Mouse (Mus musculus): ENCODE results near the gene Phospho1.

The Phospho1 gene

GRCm38 (mm10) chr11:95812224-95812623, 12.1 kb upstream of the Phospho1 start:
- no peak for DNase-seq (ENCODE audit: low read depth, low spot score)

DNA sequence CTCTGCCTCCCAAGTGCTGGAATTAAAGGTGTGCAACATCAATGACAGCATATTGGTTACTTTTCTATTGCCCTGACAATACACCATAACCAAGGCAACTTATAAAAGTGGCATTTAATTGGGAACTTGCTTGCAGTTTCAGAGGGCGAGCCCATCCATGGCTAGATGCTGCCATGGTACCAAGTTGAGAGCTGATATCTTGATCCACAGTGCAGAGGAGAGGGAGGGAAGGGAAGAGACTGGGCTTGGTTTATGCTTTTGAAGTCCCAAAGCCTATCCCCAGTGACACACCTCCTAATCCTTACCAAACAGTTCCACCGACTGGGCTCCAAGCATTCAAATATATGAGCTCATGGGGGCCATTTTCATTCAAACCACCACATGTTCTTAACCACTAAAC, 10.2 kb upstream of the Phospho1 start:
- DNase-seq (ENCODE audit: low read depth, low spot score) = no peak

GRCm38 (mm10) chr11:95814857-95815256, 9.4 kb upstream of the Phospho1 start:
- no peak for DNase-seq (ENCODE audit: low read depth, low spot score)

GRCm38 (mm10) chr11:95815412-95815811, 8.9 kb upstream of the Phospho1 start:
- DNase-seq (ENCODE audit: low read depth, low spot score) = no peak

- DNase-seq (ENCODE audit: low read depth, low spot score) = no peak
Observed at GRCm38 (mm10) chr11:95819138-95819537, 5.2 kb upstream of the Phospho1 start.

- no peak for DNase-seq (ENCODE audit: low read depth, low spot score)
Observed at GRCm38 (mm10) chr11:95821511-95821910, 2.8 kb upstream of the Phospho1 start.

GRCm38 (mm10) chr11:95822437-95822836, 1.9 kb upstream of the Phospho1 start:
- DNase-seq (ENCODE audit: low read depth, low spot score) = no peak

- no peak for DNase-seq (ENCODE audit: low read depth, low spot score)
Observed at GRCm38 (mm10) chr11:95824877-95825243, 561 bp downstream of the Phospho1 start.

- no peak for DNase-seq (ENCODE audit: low read depth, low spot score)
Observed at GRCm38 (mm10) chr11:95825625-95826024, 1.3 kb downstream of the Phospho1 start.

DNA sequence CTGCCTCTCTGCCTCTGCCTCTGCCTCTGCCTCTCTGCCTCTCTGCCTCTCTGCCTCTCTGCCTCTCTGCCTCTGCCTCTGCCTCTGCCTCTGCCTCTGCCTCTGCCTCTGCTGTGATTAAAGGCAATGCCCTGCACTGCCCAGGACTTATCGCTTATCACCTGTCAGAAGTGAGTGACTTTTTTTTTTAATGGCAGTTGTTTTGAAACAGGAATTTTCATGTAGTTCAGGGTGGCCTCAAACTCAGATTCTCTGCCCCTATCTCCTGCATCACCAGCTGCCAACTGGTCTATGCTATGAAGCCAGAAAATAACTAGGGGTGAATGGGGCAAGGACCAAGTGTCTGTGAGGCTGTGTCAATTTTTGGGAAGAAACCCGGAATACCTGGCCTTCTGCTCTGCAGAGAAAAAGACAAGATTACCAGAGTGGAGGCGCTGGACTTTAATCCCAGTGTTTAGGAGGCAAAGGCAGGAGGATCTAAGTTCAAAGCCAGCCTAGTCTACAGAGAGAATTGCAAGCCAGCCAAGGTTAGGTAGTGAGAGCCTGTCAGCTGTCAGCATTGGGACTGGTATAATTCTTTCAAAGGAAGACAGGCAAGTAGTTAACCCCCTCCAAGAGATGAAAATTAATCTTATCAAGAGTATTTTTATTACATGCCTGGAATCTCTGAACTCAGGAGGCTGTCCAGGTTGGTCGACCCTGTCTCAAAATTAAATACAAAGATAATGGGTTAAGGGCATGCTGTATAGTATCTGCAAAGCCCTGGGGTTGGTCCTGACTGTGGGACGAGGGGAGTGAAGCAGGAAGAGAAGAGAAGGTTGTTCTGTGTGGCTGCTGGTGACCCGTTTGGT, 2.2 kb downstream of the Phospho1 start:
- DNase-seq (ENCODE audit: low read depth, low spot score) = no peak

DNA sequence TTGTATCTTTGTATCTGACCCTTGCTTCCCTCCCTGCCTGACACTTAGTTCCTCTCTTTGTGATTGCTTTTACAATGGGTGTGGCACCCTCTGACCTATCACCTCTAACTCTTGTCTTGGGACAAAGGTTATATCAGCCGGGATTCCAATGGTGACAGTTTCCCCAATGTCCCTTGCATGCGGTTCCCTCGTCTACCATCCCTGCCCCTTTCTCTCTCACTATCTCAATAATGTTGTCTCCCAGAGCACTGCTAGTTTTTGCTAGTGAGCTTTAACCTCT, 2.8 kb downstream of the Phospho1 start:
- DNase-seq (ENCODE audit: low read depth, low spot score) = no peak

DNA sequence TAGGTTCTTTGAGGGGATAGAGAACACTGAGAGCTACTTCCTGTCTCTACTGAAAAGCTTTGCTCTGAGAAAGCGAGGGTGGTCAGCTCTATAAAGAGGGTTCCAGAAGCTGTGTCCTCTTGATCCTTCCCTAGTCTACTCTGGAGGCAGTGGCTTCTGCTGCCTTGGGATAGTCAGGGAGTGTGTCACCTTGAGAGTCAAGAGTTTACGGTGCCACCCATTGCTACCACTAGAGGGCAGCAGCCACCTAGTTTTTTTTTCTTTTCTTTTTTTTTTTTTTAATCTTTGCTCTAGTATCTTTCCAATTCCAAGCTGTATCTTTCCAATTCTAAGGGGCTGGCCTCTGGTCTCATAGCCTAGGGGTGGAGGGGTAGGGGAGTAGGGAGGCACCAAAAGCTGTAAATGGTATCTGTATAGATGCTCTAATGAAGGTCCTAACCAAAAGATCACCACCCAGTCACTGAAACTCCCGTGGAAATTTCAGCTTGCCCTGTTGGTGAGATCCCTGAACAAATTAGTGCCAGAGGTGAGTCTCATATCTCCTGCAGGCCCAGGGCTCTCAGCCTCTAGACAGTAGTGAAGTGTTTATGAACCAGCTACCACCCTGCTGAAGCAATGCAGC, 3.3 kb downstream of the Phospho1 start:
- no peak for DNase-seq (ENCODE audit: low read depth, low spot score)

DNA sequence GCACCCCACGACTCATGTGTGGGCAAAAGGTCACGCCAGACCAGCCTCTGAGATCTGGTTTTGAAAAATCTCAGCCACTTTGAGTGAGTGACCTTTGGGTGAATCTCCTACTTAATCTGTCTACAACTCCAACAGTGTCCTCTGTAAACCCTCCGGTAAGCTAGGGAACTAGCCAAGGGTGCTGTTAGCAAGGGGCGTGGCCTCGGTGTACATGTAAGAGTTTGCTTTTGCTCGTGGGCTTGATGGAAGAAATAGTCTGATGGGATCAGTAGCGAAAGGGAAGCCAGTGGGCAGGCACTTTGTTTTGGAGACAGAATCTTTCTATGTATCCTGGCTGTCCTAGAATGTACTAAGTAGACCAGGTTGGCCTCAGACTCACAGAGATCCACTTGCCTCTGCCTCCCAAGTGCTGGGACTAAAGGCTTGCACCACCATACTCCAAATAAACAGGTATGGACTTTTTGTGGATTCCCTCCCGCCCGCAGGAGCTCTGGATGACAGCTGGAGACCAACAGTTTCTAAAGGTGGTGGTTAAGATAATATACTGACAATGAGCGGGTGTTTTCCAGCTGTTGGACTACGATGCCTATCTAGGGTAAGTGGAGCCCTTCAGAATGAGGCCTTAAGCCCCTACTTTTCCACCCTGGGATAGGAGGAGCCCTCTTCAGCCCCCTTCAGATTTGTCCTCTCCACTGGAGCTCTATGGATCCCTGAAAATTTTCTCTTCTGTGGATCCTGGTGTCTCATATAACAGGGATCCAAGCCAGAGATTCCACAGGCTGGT, 4.1 kb downstream of the Phospho1 start:
- no peak for DNase-seq (ENCODE audit: low read depth, low spot score)

DNA sequence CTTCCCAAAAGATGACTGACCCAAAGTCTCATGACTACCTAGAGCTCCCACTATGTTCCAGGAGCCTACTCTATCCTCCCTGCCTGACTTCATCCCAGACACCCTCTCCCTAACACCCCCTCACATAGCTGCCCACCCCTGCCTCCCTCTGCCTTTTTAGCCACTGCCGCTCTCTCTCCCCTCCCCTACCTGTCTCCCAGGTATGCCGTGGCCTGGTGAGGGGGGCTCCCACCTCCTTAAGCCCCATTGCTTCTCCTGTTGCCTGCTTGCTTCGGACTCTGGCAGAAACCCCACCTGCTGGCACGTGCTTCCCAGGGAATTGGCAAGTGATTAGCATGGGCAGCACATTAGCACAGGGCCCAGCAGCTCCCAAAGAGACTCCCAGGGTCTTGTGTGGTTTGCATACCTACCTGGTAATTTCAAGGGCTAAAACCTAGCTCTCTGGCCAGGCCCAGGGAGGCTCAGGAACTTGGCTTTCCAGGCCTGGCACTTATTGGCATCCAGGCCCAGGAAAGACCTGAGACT, 5.3 kb downstream of the Phospho1 start:
- DNase-seq (ENCODE audit: low read depth, low spot score) = no peak

- DNase-seq (ENCODE audit: low read depth, low spot score) = no peak
Observed at GRCm38 (mm10) chr11:95830411-95831275, 6.3 kb downstream of the Phospho1 start.

- no peak for DNase-seq (ENCODE audit: low read depth, low spot score)
Observed at GRCm38 (mm10) chr11:95831276-95831619, 6.9 kb downstream of the Phospho1 start.

- DNase-seq (ENCODE audit: low read depth, low spot score) = no peak
Observed at GRCm38 (mm10) chr11:95831641-95832040, 7.3 kb downstream of the Phospho1 start.

DNA sequence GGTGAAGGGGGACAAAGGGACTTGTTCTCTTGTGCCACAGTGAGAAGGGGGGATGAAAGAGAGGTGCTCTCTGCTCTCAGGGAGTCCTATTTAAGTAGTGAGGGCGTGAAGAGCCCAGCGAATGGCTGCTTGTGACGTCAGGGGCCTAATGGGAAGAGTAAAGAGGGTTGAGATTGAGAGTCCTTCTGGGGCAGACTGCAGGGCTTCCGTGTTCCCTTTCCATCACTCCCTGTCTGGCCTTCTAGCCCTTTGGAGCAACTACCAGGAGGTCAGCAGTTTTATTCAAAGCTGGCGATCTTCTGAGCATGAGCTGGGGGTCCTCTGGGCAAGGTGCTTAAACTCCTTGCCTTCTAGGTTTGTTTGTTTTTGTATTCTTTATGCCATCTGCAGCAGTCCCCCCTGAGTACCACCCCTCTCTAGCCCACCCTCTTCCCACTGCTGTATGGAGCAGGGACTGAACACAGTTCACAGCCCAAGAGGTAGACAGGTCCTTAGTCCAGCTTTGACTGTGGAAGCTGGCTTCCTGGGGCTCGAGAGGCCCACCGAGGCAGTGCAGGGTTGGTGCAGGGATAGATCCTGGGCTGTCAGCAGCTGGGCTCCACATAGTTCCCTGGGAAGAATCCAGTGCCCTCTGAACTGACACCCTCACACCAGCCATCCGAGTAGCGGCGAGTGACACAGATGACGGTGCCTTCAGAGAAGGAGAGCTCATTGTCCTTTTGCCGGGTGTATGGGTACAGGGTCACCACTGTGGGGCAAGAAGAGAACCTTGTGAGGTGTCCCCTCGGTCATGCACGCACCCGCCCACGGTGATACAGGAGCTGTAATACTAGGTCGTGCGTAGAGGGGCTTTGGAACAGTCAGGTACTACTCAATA, 8.1 kb downstream of the Phospho1 start:
- no peak for DNase-seq (ENCODE audit: low read depth, low spot score)

DNA sequence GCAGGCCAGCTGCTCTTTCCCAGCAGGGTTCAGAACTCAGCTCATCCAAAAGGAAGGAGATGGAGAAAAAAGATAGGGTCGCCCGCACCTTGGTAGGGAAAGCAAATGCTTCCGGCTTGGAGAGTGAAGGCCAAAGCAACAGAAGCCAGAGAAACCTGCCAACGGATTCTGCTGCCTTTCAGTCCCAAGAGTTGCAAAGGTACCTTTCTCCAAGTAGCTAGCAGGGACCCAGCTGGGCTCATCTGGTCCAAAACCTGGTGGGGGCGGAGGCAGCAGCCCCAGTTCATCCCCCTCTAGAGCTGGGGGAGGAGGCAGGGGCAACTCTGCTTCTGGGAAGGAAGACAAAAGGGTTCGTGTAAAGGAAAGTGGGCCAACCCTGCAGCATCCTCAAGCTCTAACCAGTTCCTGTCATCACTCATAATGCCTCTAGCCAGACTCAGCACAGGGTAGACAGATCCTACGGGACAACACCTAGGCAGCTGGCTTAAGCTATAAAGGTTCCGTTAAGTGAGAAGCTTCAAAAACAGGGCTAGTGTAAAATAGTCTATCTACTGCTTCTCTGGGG, 8.8 kb downstream of the Phospho1 start:
- DNase-seq (ENCODE audit: low read depth, low spot score) = no peak

DNA sequence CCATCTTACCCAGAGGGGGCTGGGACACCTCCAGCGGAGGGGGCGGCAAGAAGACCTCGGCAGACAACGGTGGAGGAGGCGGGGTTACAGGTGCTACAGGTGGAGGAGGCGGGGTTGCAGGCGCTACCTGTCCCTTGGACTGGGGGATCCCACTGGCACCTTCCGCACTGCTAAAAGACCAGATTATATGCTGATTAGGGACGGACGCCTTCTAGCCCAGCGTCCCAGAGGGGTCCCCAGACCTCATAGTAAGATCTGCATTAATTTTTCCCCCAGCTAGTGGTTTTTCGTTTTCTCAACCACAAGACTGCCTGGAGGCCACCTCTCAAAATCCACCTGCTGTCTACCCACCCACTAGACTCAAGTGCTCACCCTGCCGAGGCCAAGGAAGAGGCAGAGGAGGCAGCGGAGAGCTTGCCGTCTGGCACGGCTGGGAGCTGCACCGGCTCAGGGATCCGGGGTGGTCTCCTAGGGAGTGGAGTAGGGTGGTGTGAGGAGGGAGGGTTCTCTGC, 9.4 kb downstream of the Phospho1 start:
- no peak for DNase-seq (ENCODE audit: low read depth, low spot score)
